Mouse (Mus musculus): ENCODE measurements around the gene Slc6a3.
A peak's percentile ranks its signal among the peaks of the same experiment; 100 is the strongest.

The Slc6a3 gene

DNA sequence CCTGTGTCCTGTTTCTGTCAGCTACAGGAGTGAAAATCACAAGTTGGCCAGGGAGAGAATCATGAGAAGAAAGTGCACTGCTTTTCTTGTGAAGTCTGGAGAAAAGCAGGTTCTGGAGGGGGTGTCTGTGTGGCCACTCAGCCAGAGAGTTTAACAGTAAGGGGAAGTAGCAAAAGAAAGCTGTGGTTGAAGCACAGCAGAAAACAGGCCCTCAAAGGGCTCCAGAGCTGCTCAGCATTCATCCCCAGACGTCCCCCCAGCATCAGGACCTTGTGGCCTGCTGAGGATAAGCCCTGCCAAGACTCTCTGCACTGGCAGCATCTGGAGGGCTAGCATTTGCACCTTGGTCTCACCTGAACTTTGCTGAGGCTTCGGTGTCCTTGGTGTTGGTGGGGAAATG, 56.0 kb downstream of the Slc6a3 start:
- no peak for DNase-seq

DNA sequence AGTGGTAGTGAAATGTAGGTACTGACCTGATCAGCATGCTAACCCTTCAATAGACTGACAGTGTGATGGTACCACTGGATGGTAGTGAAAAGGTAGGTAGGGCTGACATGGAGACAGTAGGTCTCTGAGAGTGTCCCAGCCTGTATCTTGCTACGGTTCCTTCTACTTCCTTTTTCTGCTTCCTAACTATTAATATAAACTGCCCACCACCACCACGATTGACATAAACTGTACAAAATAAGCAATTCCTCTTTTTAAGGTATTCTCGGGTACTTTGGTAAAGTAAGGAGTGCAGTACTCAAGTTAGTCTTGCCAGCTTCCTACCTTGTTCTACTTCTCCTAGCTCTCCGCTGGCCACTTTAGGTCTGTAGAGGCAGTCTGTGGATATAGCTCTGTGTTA, 59.7 kb downstream of the Slc6a3 start:
- DNase-seq: no peak

GRCm38 (mm10) chr13:73600217-73600616, 63.7 kb downstream of the Slc6a3 start:
- DNase-seq: no peak

- DNase-seq: peak; percentile 20
Observed at GRCm38 (mm10) chr13:73603046-73603445, 66.5 kb downstream of the Slc6a3 start.

DNA sequence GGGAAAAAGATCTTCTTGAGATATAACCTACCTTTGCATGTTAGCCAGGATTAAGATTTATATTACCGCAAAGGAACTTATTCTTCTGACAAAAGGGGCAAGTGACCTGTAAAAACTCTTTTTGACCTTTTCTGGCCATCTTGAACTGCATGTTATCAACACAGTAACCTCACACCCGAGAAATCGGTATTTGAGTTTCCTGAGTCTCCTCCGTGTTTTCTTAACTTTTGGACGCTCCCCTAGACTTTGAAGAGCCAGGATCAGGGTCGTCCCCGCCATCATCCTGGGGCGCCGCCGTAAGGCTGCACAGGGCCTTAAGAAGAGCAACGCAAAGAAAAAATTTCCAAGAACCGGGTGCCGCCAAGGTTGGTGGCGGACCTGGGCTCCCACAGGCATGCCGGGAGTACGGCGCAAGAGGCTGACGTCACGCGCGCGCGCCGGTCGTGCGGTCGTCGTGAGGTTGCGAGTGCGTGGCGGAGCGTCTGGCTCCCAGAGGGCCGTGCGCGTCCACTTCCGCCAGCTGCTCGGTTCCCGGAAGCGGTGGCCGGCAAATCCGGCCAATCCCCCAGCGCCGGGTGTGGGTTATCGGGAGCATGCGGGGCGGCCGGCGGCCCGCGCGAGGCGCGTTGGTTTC, 67.1 kb downstream of the Slc6a3 start, which contains the start of gene Clptm1l:
Clptm1l (plus strand) TSS at position 485 of the 634 bp plus-strand sequence.
- peak; percentile 97 for DNase-seq

DNA sequence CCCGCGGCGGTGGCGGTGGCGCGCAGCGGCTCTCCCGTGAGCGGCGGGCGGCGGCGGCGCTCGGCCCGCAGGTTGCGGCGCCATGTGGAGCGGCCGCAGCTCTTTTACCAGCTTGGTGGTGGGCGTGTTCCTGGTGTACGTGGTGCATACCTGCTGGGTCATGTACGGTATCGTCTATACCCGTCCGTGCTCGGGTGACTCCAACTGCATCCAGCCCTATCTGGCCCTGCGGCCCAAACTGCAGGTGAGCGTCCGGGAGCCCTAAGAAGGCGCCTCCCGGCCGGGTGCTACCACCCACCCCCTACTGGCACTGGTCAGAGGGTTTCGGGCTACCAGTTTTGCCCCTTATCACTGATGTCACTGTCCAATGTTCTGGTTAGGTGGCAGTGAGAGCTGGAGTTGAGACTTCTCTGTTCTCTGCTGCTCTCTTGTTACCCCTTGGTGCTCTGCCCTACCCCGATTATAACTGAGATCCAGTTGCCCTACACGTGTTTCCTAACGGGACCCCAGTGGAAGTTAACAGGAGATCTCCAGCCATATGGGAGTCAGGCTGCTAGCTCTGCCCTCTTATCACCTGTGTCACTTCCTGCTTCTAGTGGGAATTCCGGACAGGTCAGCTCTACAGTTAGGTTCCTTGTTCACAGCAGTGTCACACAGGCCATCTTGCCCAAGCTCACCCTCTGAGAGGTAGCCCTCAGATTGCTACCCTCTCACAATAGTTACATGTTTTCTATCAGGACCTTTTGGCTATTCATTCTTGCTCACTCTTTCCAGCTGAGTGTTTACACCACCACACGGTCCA, 67.8 kb downstream of the Slc6a3 start:
- no peak for DNase-seq

DNA sequence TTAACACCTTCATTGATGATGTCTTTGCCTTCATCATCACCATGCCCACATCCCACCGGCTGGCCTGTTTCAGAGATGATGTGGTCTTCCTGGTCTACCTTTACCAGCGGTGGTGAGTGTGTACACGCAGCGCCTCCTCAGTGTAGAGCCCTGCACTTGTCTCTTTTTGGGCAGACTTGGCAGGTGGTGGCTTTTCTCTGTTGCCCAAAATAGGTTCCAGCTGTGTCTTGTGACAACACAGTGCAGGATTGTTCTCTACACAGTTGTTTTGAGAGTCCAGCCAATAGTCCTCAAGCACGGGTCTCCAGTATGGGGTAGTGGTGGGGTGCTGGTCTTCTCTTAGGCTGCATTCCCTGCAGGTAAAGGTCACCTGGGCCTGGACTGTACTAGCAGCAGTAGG, 81.9 kb downstream of the Slc6a3 start:
- DNase-seq: no peak

DNA sequence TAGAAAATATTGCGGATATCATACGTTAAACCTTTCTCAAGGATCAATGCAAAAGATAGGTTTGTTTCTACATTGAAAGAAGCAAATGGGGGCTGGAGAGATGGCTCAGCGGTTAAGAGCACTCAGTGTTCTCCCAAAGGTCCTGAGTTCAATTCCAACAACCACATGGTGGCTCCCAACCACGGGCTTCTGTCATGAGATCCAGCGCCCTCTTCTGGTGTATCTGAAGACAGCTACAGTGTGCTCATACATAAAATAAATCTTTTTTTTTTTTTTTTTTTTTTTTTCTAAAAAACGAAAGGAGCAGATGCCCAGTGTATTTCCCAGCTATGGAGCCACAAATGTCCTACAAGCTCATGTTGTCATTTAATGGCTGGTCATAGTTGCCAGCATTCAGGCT, 84.1 kb downstream of the Slc6a3 start:
- DNase-seq: no peak

DNA sequence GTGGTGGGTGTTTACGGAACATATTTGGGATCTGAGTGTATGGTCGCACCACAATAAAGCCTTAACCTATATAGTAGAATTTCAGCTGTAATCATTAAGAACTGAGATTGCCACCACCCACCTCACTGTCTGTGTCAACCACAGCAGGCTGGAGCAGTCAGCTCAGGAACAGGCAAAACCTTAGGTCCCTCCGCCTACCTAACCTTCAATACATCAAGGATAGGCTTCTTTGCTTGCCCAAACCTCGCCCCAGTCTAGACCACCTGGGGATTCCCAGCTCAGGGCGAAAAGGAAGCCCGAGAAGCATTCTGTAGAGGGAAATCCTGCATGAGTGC, 89.8 kb downstream of the Slc6a3 start:
- no peak for DNase-seq

- peak; percentile 24 for DNase-seq
Observed at GRCm38 (mm10) chr13:73626745-73627549, 90.4 kb downstream of the Slc6a3 start, which contains the start of gene Tert. Gene Tert (plus strand): TSS chr13:73626911.

Measured in cerebellum, adult 8-10 months (tissue).